Mouse (Mus musculus) C2C12 (cell line): ENCODE measurements around the gene Cep350. TPM values are rescaled to one million over a fixed set of nuclear protein-coding genes. Genes with fewer than 3 reads are reported as not detected.

Experiments used
- H3K27me3 ChIP-seq: one replicate; pipeline ENCODE4 v1.6.1; 2011; ENCODE audit not compliant: control insufficient read depth, insufficient read depth, insufficient read length
- H3K36me3 ChIP-seq: one replicate; pipeline ENCODE4 v1.6.1; 2011; ENCODE audit not compliant: control insufficient read depth, insufficient read depth
- H3K4me3 ChIP-seq: one replicate; pipeline ENCODE4 v1.5.1; 2011; ENCODE audit warnings: mild to moderate bottlenecking, control low read depth; ENCODE audit not compliant: poor library complexity, insufficient read depth, severe bottlenecking
- H3K79me2 ChIP-seq: one replicate; pipeline ENCODE4 v1.6.1; 2011; ENCODE audit not compliant: control insufficient read depth, insufficient read depth
- H3K79me3 ChIP-seq: one replicate; pipeline ENCODE4 v1.6.1; 2011; ENCODE audit warnings: low read depth, control low read depth
- H3ac ChIP-seq: one replicate; pipeline ENCODE3; 2011; ENCODE audit warnings: low read depth; ENCODE audit not compliant: control insufficient read depth, insufficient read length
- CEBPB ChIP-seq: IDR thresholded peaks from one replicate; pipeline ENCODE4 v1.6.1; 2011; ENCODE audit warnings: low read depth, mild to moderate bottlenecking, control low read depth, moderate library complexity
- CTCF ChIP-seq: IDR thresholded peaks from one replicate; pipeline ENCODE4 v1.5.1; 2011; ENCODE audit not compliant: control insufficient read depth, insufficient read depth, insufficient read length
- FOSL1 ChIP-seq: IDR thresholded peaks from one replicate; pipeline ENCODE4 v1.8.0; 2011; ENCODE audit warnings: mild to moderate bottlenecking, low read length; ENCODE audit not compliant: poor library complexity, insufficient read depth, severe bottlenecking
- MAX ChIP-seq: IDR thresholded peaks from one replicate; pipeline ENCODE4 v1.6.1; 2011; ENCODE audit warnings: mild to moderate bottlenecking, control low read depth
- MYOD1 ChIP-seq: IDR thresholded peaks from one replicate; pipeline ENCODE4 v1.6.1; 2011; ENCODE audit warnings: low read depth; ENCODE audit not compliant: control insufficient read depth, insufficient read length
- MYOG ChIP-seq: IDR thresholded peaks from one replicate; pipeline ENCODE4 v1.6.1; 2011; ENCODE audit not compliant: control insufficient read depth, insufficient read length; ENCODE audit errors: extremely low read depth
- USF1 ChIP-seq: IDR thresholded peaks from one replicate; pipeline ENCODE4 v1.6.1; 2011; ENCODE audit warnings: low read depth, mild to moderate bottlenecking, control low read depth, moderate library complexity
- polyA plus RNA-seq: library from polyadenylated mRNA; unstranded; fragments of >200 nt; fragmentation: generic; extraction: Trizol; gene quantifications from one replicate; pipeline ENCODE4 v1.2.1, GENCODE M21; 2012; ENCODE audit warnings: missing spikeins

Cep350 gene
- polyA plus RNA-seq, 1 experiment, result 2.0 TPM

GRCm38 (mm10) chr1:155844235-155844634, 128.8 kb downstream of the Cep350 start:
- peak; percentile 11 for TF ChIP-seq FOSL1
- TF ChIP-seq MYOD1, result no peak
- TF ChIP-seq MYOG, result no peak
- TF ChIP-seq USF1, result peak; percentile 55
- peak; percentile 52 for TF ChIP-seq CEBPB
- no peak overlapping the region for H3K4me3 ChIP-seq

GRCm38 (mm10) chr1:155843538-155843937, 129.5 kb downstream of the Cep350 start:
- H3ac ChIP-seq, result no peak overlapping the region
- H3K79me2 ChIP-seq, result no peaks in the 10 kb centered on the region
- H3K36me3 ChIP-seq, result peaks cover 5% of the 10 kb centered on the region
- H3K4me3 ChIP-seq, result no peak overlapping the region
- H3K79me3 ChIP-seq, result no peaks in the 10 kb centered on the region
- no peak for TF ChIP-seq CTCF
- TF ChIP-seq CEBPB, result no peak
- no peak for TF ChIP-seq MYOG
- TF ChIP-seq USF1, result no peak
- TF ChIP-seq MYOD1, result no peak
- no peak for TF ChIP-seq MAX
- TF ChIP-seq FOSL1, result no peak
- no peaks in the 10 kb centered on the region for H3K27me3 ChIP-seq

More at GRCm38 (mm10) chr1:155844235-155844634, 128.8 kb downstream of the Cep350 start:
- Histone ChIP-seq H3K79me3 (no peaks in the 10 kb centered on the region), H3K79me2 (no peaks in the 10 kb centered on the region), H3K27me3 (no peaks in the 10 kb centered on the region), H3K36me3 (peaks cover 5% of the 10 kb centered on the region), H3ac (no peak overlapping the region)

GRCm38 (mm10) chr1:155835667-155836066, 137.4 kb downstream of the Cep350 start:
- TF ChIP-seq MYOD1 (no peak), MAX (no peak), FOSL1 (no peak), USF1 (no peak), CTCF (no peak), CEBPB (no peak), MYOG (no peak)
- Histone ChIP-seq H3ac (no peak overlapping the region), H3K4me3 (no peak overlapping the region), H3K36me3 (no peaks in the 10 kb centered on the region), H3K79me2 (no peaks in the 10 kb centered on the region), H3K79me3 (no peaks in the 10 kb centered on the region), H3K27me3 (no peaks in the 10 kb centered on the region)

DNA sequence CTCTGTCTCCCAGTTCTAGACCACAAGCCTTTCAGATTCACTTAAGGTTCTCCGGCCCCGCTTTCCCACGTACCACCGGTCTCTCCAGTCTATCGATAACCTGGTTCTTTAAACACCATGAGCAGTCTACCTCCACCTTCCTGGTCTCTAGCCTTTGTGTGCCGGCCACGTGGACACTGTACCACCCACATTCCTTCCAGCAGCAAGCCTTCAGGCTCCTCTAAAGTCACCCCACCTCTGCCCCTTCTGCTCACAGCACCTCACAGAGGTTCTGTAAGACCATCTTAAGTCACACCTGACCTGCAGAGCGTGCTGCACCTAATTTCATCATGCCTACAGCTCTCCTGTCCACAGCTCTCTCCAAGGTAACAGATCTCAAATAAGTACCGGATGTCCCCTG, 139.4 kb downstream of the Cep350 start:
- no peaks in the 10 kb centered on the region for H3K27me3 ChIP-seq
- TF ChIP-seq MAX (no peak), FOSL1 (no peak), CEBPB (no peak), USF1 (no peak), MYOG (no peak), CTCF (no peak), MYOD1 (no peak)

DNA sequence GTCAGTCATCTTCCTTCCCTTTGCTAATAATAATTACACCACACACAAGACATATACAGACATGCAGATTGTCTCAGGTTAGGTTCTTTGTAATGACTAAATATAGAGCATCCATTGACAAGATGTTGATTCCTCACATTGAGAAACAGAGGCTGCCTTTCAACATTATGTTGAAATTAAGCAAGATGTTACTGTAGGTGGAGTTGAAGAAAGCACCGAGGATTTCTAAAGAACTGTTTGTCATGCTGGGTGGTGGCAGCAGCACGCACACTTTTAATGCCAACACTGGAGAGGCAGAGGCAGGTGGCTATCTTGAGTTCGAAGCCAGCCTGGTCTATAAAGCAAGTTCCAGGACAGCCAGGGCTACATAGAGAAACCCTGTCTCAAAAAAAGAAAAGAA, 141.1 kb downstream of the Cep350 start:
- Histone ChIP-seq H3K27me3 (no peaks in the 10 kb centered on the region), H3K79me3 (no peaks in the 10 kb centered on the region), H3K79me2 (no peaks in the 10 kb centered on the region), H3K36me3 (no peaks in the 10 kb centered on the region), H3ac (no peak overlapping the region), H3K4me3 (no peak overlapping the region)
- no peak for TF ChIP-seq MYOG
- no peak for TF ChIP-seq MYOD1
- no peak for TF ChIP-seq FOSL1
- TF ChIP-seq USF1, result no peak
- TF ChIP-seq CEBPB, result no peak
- TF ChIP-seq MAX, result no peak
- TF ChIP-seq CTCF, result no peak

More for the DNA sequence above, 139.4 kb downstream of the Cep350 start:
- H3K4me3 ChIP-seq, result no peak overlapping the region
- no peaks in the 10 kb centered on the region for H3K36me3 ChIP-seq
- H3K79me2 ChIP-seq, result no peaks in the 10 kb centered on the region
- no peaks in the 10 kb centered on the region for H3K79me3 ChIP-seq
- no peak overlapping the region for H3ac ChIP-seq

- H3ac ChIP-seq, result no peak overlapping the region
- H3K79me2 ChIP-seq, result no peaks in the 10 kb centered on the region
- no peaks in the 10 kb centered on the region for H3K27me3 ChIP-seq
- no peak overlapping the region for H3K4me3 ChIP-seq
- H3K36me3 ChIP-seq, result no peaks in the 10 kb centered on the region
- TF ChIP-seq CEBPB, result no peak
- no peak for TF ChIP-seq USF1
- no peak for TF ChIP-seq MYOD1
- no peak for TF ChIP-seq FOSL1
- no peak for TF ChIP-seq MAX
- no peak for TF ChIP-seq CTCF
- no peak for TF ChIP-seq MYOG
- no peaks in the 10 kb centered on the region for H3K79me3 ChIP-seq
Measured at GRCm38 (mm10) chr1:155830861-155831260, 142.2 kb downstream of the Cep350 start.
